Mouse (Mus musculus) skeletal muscle tissue, postnatal 0 days (tissue): Measurements from ENCODE around the gene Trpm6. TPM values are rescaled to one million over a fixed set of nuclear protein-coding genes. Genes with fewer than 3 reads are reported as not detected.

Source experiments
- polyA plus RNA-seq: library from polyadenylated mRNA; unstranded; fragments of >200 nt; fragmentation: Nextera tagmentation; extraction: Ambion mirVana; gene quantifications from 2 replicates; pipeline ENCODE4 v1.2.1, GENCODE M21; 2015

The Trpm6 gene
- 0.10 and 0.12 TPM in 2 replicates for polyA plus RNA-seq

GRCm38 (mm10) chr19:18749598-18750339, at the start of gene Trpm6:
Gene Trpm6 (plus strand): TSS chr19:18749983.

GRCm38 (mm10) chr19:18712866-18713300, 36.9 kb upstream of the Trpm6 start, which contains the start of gene D030056L22Rik:
Gene D030056L22Rik (plus strand): TSS chr19:18713193.

Other genes starting within 250 kb of the Trpm6 start
- gene Ostf1, start 118.2 kb upstream of the Trpm6 start, polyA plus RNA-seq = 52.3 and 77.4 TPM in 2 replicates
- gene Nmrk1, start 118.0 kb upstream of the Trpm6 start, polyA plus RNA-seq = 5.3 and 7.3 TPM in 2 replicates
- 40.0 and 45.4 TPM in 2 replicates for gene Carnmt1, start 79.2 kb upstream of the Trpm6 start, polyA plus RNA-seq
- 8.0 and 8.6 TPM in 2 replicates for gene D030056L22Rik, start 36.8 kb upstream of the Trpm6 start, polyA plus RNA-seq